Mouse (Mus musculus) heart, postnatal 4 days (tissue): ENCODE data around the gene Zfp866. TPM values are rescaled to one million over a fixed set of nuclear protein-coding genes. Genes with fewer than 3 reads are reported as not detected.

Source experiments
- DNase-seq: peaks from one replicate; pipeline ENCODE4 v3.0.0; 2021
- total RNA-seq, 2 experiments: library from RNA; stranded (reverse); gene quantifications; 2 replicates each; pipeline ENCODE4 v1.2.3; 2021

Zfp866 gene
- total RNA-seq, 2 experiments from 2014 or later, result 19.1 to 19.9 TPM

DNA sequence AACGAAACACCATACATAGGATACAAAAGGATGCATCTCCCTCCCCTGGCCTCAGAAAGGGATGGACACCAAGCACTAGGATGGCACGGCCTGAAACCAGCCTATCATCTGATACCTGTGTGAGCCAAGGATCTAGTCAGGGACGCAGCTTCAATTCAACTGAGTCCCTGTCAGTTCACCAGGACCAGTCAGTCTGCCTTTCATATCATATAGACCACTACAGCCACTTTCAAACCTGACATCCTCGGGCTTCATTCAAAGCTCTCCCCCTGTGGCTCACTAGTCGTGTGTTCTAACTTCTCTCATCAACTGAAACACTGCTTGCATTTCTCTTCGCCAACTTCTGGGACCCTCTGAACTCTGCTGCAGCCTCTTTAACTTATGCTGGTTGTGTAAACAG lies 75.6 kb downstream of the Zfp866 start:
- no peak for DNase-seq

GRCm38 (mm10) chr8:69713516-69713915 lies 77.5 kb downstream of the Zfp866 start:
- no peak for DNase-seq

Other genes with a start within 250 kb of the Zfp866 start
- gene Zfp868, start 165.6 kb downstream of the Zfp866 start, total RNA-seq, result 10 to 100 TPM; 11.0 to 11.6 TPM
- gene Zfp964, start 136.7 kb downstream of the Zfp866 start, total RNA-seq, result 1 to 10 TPM in 1 of 2 experiments, under 1 TPM in 1; 0.97 to 1.6 TPM
- 10 to 100 TPM; 16.2 to 17.3 TPM for gene Zfp869, start 80.5 kb downstream of the Zfp866 start, total RNA-seq
- gene Zfp963, start 41.2 kb downstream of the Zfp866 start, total RNA-seq, result 1 to 10 TPM; 2.6 to 2.8 TPM
- gene Gm20422, start 16.3 kb downstream of the Zfp866 start, total RNA-seq, result 1 to 10 TPM; 1.8 to 1.9 TPM
- 10 to 100 TPM; 22.3 to 22.5 TPM for gene Atp13a1, start within 50 bp of the Zfp866 start, total RNA-seq
- gene Gmip, start 17.5 kb upstream of the Zfp866 start, total RNA-seq, result 1 to 10 TPM; 6.1 to 8.1 TPM
- gene Lpar2, start 31.3 kb upstream of the Zfp866 start, total RNA-seq, result 1 to 10 TPM in 1 of 2 experiments, under 1 TPM in 1; 0.91 to 1.1 TPM
- 1 to 10 TPM; 1.1 to 1.2 TPM for gene Pbx4, start 41.3 kb upstream of the Zfp866 start, total RNA-seq
- gene Cilp2, start 96.5 kb upstream of the Zfp866 start, total RNA-seq, result under 1 TPM; 0.50 to 0.74 TPM
- gene Tssk6, start 111.0 kb upstream of the Zfp866 start, total RNA-seq, result under 1 TPM in 1 of 2 experiments, not detected in 1; 0.33 TPM
- gene Ndufa13, start 111.4 kb upstream of the Zfp866 start, total RNA-seq, result 100 to 1,000 TPM; 286 to 326 TPM
- gene Yjefn3, start 111.5 kb upstream of the Zfp866 start, total RNA-seq, result 1 to 10 TPM; 6.2 to 8.6 TPM
- gene Gatad2a, start 205.2 kb upstream of the Zfp866 start, total RNA-seq, result 10 to 100 TPM; 75.9 to 79.5 TPM